Comparison of ENCODE assay signal across 9 mouse cellular contexts in the genomic region with DNA sequence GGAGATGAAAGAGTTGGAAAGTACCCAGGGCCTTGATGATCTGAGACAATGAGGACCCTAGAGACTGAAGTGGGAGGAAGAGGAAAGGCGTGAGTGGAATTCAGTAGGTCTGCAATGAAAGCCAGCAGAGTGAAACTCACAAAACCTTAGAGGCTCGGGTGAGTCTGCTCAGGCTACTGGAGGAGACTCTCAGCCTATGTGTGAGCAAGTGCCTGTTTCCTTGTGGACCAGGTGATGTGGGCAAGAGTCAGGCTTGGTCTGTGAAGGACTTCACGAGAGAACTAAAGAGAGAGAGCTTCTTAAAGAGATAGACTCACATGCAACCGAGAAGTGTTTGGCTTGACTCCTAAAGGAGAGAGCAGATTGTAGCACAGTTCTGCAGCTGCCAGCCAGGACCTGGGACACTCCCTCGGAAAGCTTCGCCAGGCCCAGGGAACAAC. TPM values are rescaled to one million over a fixed set of nuclear protein-coding genes. Genes with fewer than 3 reads are reported as not detected.
DNase-seq lines count a peak whose midpoint lies in the region; ATAC-seq and TF ChIP-seq lines count a peak whose summit lies in the region.
"Had no signal": no experiment of that assay in that cellular context is flagged by ENCODE, and none has a peak within 500 bp of the region (broad histone marks: within the 10 kb centered on the region; RNA-seq: fewer than 3 reads in every experiment).

No protein-coding gene starts in this region.

- no peak overlapping the region for H3K9ac ChIP-seq in kidney, embryonic 15.5 days
- no peak overlapping the region for H3K9ac ChIP-seq in stomach, postnatal 0 days (ENCODE audit: low read length)

- no peak for TF ChIP-seq EP300 in stomach, postnatal 0 days (optimal IDR thresholded peaks at IDR 0.05)

- no peaks in the 10 kb centered on the region for H3K36me3 ChIP-seq in kidney, adult 2 months (ENCODE audit: control insufficient read depth, insufficient read depth, low read length)
- no peaks in the 10 kb centered on the region for H3K36me3 ChIP-seq in kidney, embryonic 15.5 days
- H3K36me3 ChIP-seq in stomach, postnatal 0 days (ENCODE audit: control insufficient read depth, insufficient read depth, low read length), result no peaks in the 10 kb centered on the region

- no peak overlapping the region for H3K4me3 ChIP-seq in kidney, adult 2 months (ENCODE audit: insufficient read depth, low read depth, low read length)
- no peak overlapping the region for H3K4me3 ChIP-seq in kidney, embryonic 15.5 days (replicated peaks)
- no peak overlapping the region for H3K4me3 ChIP-seq in stomach, postnatal 0 days (ENCODE audit: low read depth, low read length)

- no peak overlapping the region for H3K4me2 ChIP-seq in kidney, embryonic 15.5 days
- H3K4me2 ChIP-seq in stomach, postnatal 0 days (replicated peaks; ENCODE audit: low read depth), result no peak overlapping the region

- no peak for TF ChIP-seq CTCF in kidney, adult 2 months (conservative IDR thresholded peaks at IDR 0.05; ENCODE audit: insufficient read depth, insufficient read length, low read depth, low read length)
- no peak for TF ChIP-seq CTCF in stomach, postnatal 0 days (IDR thresholded peaks at IDR 0.05; ENCODE audit: low read depth)

- ATAC-seq in kidney, embryonic 15.5 days (replicated peaks; ENCODE audit: low FRiP score), result no peak
- no peak for ATAC-seq in stomach, postnatal 0 days (ENCODE audit: low FRiP score, low TSS enrichment)

- no peaks in the 10 kb centered on the region for H3K9me3 ChIP-seq in kidney, embryonic 15.5 days (replicated peaks)
- no peaks in the 10 kb centered on the region for H3K9me3 ChIP-seq in stomach, postnatal 0 days (ENCODE audit: control insufficient read depth, low read length)

- no peak for TF ChIP-seq POLR2A in kidney, adult 2 months (IDR thresholded peaks at IDR 0.05; ENCODE audit: low read depth, low read length)

- peak; percentile 13 for DNase-seq in embryo, embryonic 10.5 days (ENCODE audit: low spot score)
- DNase-seq in embryo, embryonic 9.5 days (ENCODE audit: extremely low spot score), result no peak
- DNase-seq in kidney, adult 2 months, result peak; percentile 12
- DNase-seq in cerebellum, postnatal 10 days, result peak; percentile 59 to 64
- DNase-seq in lung, postnatal 10 days, result peak; percentile 39
- no peak for DNase-seq in stomach, postnatal 0 days (ENCODE audit: low spot score)
- no peak for DNase-seq in kidney, adult 8-10 months

- H3K4me1 ChIP-seq in kidney, adult 2 months (ENCODE audit: control insufficient read depth, insufficient read depth, low read length), result no peaks in the 10 kb centered on the region
- H3K4me1 ChIP-seq in kidney, embryonic 15.5 days, result peaks cover 5% of the 10 kb centered on the region; the same call in 1 of the 2 replicates
- H3K4me1 ChIP-seq in stomach, postnatal 0 days (replicated peaks; ENCODE audit: control insufficient read depth, insufficient read depth), result no peaks in the 10 kb centered on the region

- 24% methylated on average over 6 of the region's 6 CpGs for WGBS in kidney, adult 2 months
- WGBS in kidney, embryonic 15.5 days, result 21% methylated on average over 6 of the region's 6 CpGs
- 33% methylated on average over 6 of the region's 6 CpGs for WGBS in stomach, postnatal 0 days

- H3K27me3 ChIP-seq in kidney, adult 2 months (replicated peaks; ENCODE audit: control insufficient read depth, insufficient read depth, low read length), result no peaks in the 10 kb centered on the region
- no peaks in the 10 kb centered on the region for H3K27me3 ChIP-seq in kidney, embryonic 15.5 days
- no peaks in the 10 kb centered on the region for H3K27me3 ChIP-seq in stomach, postnatal 0 days (ENCODE audit: control insufficient read depth, insufficient read depth, low read length)

- no peak overlapping the region for H3K27ac ChIP-seq in kidney, adult 2 months (ENCODE audit: insufficient read depth, low read depth, low read length)
- no peak overlapping the region for H3K27ac ChIP-seq in kidney, embryonic 15.5 days
- no peak overlapping the region for H3K27ac ChIP-seq in stomach, postnatal 0 days (replicated peaks)

RNA-seq across cellular contexts. Expression of a gene that starts 29.4 kb away (rescaled TPM):
- 0.08 and 0.10 TPM in 2 replicates for polyA plus RNA-seq in kidney, adult 2 months (2012; rRNA removed)
- polyA plus RNA-seq in kidney, embryonic 15.5 days (2015; fragmentation: Nextera tagmentation; extraction: Ambion mirVana), result 0.35 and 0.42 TPM in 2 replicates
- 0.29 and 0.53 TPM in 2 replicates for polyA plus RNA-seq in stomach, postnatal 0 days (2015; fragmentation: Nextera tagmentation; extraction: Ambion mirVana)
- polyA plus RNA-seq: liver, adult 2 months had no signal

RNA-seq across cellular contexts. Expression of a gene that starts 39.7 kb away (rescaled TPM):
- polyA plus RNA-seq in kidney, adult 2 months (2012; rRNA removed), result 0.03 and 0.04 TPM in 2 replicates
- 0.03 TPM in 1 of 2 replicates, not detected in the other for polyA plus RNA-seq in kidney, embryonic 15.5 days (2015; fragmentation: Nextera tagmentation; extraction: Ambion mirVana)
- 0.02 TPM in 2 replicates for polyA plus RNA-seq in stomach, postnatal 0 days (2015; fragmentation: Nextera tagmentation; extraction: Ambion mirVana)

RNA-seq across cellular contexts. Expression of a gene that starts 50.7 kb away (rescaled TPM):
- polyA plus RNA-seq in kidney, adult 2 months (2012; rRNA removed), result 278 and 374 TPM in 2 replicates
- 135 and 148 TPM in 2 replicates for polyA plus RNA-seq in kidney, embryonic 15.5 days (2015; fragmentation: Nextera tagmentation; extraction: Ambion mirVana)
- polyA plus RNA-seq in stomach, postnatal 0 days (2015; fragmentation: Nextera tagmentation; extraction: Ambion mirVana), result 122 and 123 TPM in 2 replicates

Comparison
In these comparisons a context has a peak if more than half of its experiments do, and no peak if none do; other contexts are left out.
1. DNase-seq: peak in embryo, embryonic 10.5 days (single experiment), kidney, adult 2 months (single experiment), cerebellum, postnatal 10 days (2 of 2) and lung, postnatal 10 days (single experiment); none in embryo, embryonic 9.5 days (single experiment), stomach, postnatal 0 days (single experiment) and kidney, adult 8-10 months (0 of 2).